Mouse (Mus musculus): ENCODE measurements around the gene Natd1.

DNA sequence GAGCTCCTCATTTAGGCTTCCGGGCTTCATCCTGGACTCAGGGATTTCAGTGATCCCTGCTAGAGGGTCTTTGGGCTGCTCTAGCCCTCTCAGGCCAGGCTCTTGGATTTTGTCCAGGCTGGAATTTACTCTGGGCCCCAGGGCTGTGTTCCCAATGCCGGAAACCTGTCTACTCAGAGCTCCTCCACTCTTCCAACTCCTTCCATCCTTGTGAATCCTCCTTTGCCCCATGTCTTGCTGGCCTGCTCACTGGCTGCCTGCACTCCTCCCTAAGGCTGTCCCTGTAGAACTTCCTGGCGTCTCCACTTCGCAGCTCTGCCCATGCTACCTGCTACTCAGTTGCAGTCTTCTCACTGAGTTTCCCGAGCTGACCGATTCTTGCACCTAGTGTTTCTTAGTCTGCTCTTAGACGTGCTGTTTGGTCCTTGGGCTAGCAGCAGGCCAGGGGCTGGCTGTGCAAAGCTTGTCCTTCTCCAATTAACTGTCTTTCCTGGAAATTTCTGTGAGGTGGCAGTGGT, 18.0 kb upstream of the Natd1 start:
- TF ChIP-seq CTCF (IDR thresholded peaks at IDR 0.05; ENCODE audit: low read depth, low read length) (no peak), POLR2A (IDR thresholded peaks at IDR 0.05; ENCODE audit: extremely low read depth, insufficient read depth, low read length) (no peak)

All from liver, adult 2 months (tissue).